Mouse (Mus musculus): ENCODE measurements at regions not wholly inside any gene's neighbourhood (a gene's known extent, or its start where the extent isn't known, plus 50 kb on each side); places are given as distances from the start of the nearest gene placed in this dataset.

- no peak for TF ChIP-seq CTCF (IDR thresholded peaks at IDR 0.05)
- intact Hi-C loops (cut with DNase I) = no loop called here
- peak; percentile 61 for DNase-seq
- H3K27ac ChIP-seq = no peak overlapping the region
- no peak overlapping the region for H3K4me3 ChIP-seq
Measured at GRCm38 (mm10) chr14:32735356-32735755, 50.3 kb upstream of the 3425401B19Rik start.

Measured in gastrocnemius, adult 2 months (tissue).